Comparison of ENCODE assay signal across 8 mouse cellular contexts in the genomic region with DNA sequence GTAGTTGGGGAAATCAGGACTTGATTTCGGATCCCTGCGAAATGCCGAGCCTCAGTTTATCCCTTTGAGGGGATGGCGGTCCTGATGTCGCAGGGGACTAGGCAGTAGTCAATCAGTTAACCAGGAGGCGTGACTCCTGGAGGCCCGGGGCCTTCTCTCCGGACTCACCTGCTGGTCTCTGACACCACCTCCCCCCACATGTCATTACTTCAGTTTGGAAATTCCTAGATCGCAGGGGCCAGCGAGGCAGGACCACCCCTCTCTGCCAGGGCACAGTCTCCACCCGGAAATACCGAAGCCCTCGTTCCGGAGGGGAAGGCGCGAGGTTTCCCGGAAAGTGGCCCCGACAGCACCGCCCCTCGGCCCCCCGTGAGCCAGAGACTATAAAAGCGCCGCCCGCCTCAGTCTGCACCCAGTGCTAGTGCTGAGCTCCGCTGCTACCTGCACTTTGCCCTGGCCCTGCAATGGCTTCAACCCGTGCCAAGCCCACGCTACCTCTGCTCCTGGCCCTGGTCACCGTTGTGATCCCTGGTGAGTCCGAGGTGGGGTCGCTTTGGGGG. TPM values are rescaled to one million over a fixed set of nuclear protein-coding genes. Genes with fewer than 3 reads are reported as not detected.
DNase-seq lines count a peak whose midpoint lies in the region; ATAC-seq and TF ChIP-seq lines count a peak whose summit lies in the region.

Icam1 (plus strand) TSS at position 415 of the 560 bp plus-strand sequence.

- H3K27ac ChIP-seq in hindbrain, embryonic 12.5 days: no peak within 1 kb of the TSS
- no peak within 1 kb of the TSS for H3K27ac ChIP-seq in limb, embryonic 13.5 days
- no peak within 1 kb of the TSS for H3K27ac ChIP-seq in midbrain, embryonic 12.5 days (replicated peaks)
- no peak within 1 kb of the TSS for H3K27ac ChIP-seq in testis, adult 2 months (ENCODE audit: control insufficient read depth, insufficient read depth, low read depth, low read length)

- peaks cover 4% of the 10 kb centered on the region; the same call in 1 of the 2 replicates for H3K4me1 ChIP-seq in hindbrain, embryonic 12.5 days
- H3K4me1 ChIP-seq in limb, embryonic 13.5 days: peaks cover 14% of the 10 kb centered on the region
- peaks cover 8% of the 10 kb centered on the region for H3K4me1 ChIP-seq in midbrain, embryonic 12.5 days
- H3K4me1 ChIP-seq in testis, adult 2 months (ENCODE audit: control insufficient read depth, insufficient read depth, low read length): peaks cover 22% of the 10 kb centered on the region

- H3K27me3 ChIP-seq in hindbrain, embryonic 12.5 days: peaks cover 73% of the 10 kb centered on the region
- peaks cover 70% of the 10 kb centered on the region for H3K27me3 ChIP-seq in limb, embryonic 13.5 days
- H3K27me3 ChIP-seq in midbrain, embryonic 12.5 days: peaks cover 79% of the 10 kb centered on the region
- H3K27me3 ChIP-seq in testis, adult 2 months (ENCODE audit: control insufficient read depth, insufficient read depth, low read length): no peaks in the 10 kb centered on the region; the same call in 1 of the 2 replicates

- DNase-seq in 416B (ENCODE audit: low read depth): peak; percentile 76
- peak; percentile 80 to 85 for DNase-seq in adrenal gland, adult (ENCODE audit: inconsistent age in 2 of 2, low spot score in 1 of 2)
- DNase-seq in gastrocnemius, adult 18-20 months (ENCODE audit: low spot score): peak; percentile 47
- no peak for DNase-seq in frontal cortex, postnatal 36 days (ENCODE audit: low spot score in 2 of 2)

- TF ChIP-seq POLR2A in testis, adult 2 months (IDR thresholded peaks at IDR 0.05; ENCODE audit: control insufficient read depth, low read depth, low read length): 0 out of 2 replicates have a peak, but pooled peaks have one; percentile 20

- TF ChIP-seq CTCF in testis, adult 2 months (IDR thresholded peaks at IDR 0.05; ENCODE audit: control insufficient read depth, insufficient read depth, insufficient replicate concordance, low read depth, low read length): no peak

- H3K9ac ChIP-seq in hindbrain, embryonic 12.5 days: peak within 1 kb of the TSS; percentile 38; the same call in 1 of the 2 replicates
- H3K9ac ChIP-seq in limb, embryonic 13.5 days: peak within 1 kb of the TSS; percentile 55
- no peak within 1 kb of the TSS for H3K9ac ChIP-seq in midbrain, embryonic 12.5 days (replicated peaks)

- H3K36me3 ChIP-seq in hindbrain, embryonic 12.5 days: no peaks in the 10 kb centered on the region
- no peaks in the 10 kb centered on the region for H3K36me3 ChIP-seq in limb, embryonic 13.5 days
- no peaks in the 10 kb centered on the region for H3K36me3 ChIP-seq in midbrain, embryonic 12.5 days
- H3K36me3 ChIP-seq in testis, adult 2 months (ENCODE audit: control insufficient read depth, insufficient read depth, low read length): no peaks in the 10 kb centered on the region

- no peak for ATAC-seq in hindbrain, embryonic 12.5 days (ENCODE audit: low FRiP score)
- ATAC-seq in limb, embryonic 13.5 days (ENCODE audit: low FRiP score, low read depth): peak; percentile 46; the same call in 1 of the 2 replicates
- ATAC-seq in midbrain, embryonic 12.5 days (ENCODE audit: low FRiP score, low read depth): no peak

- H3K4me3 ChIP-seq in hindbrain, embryonic 12.5 days: peak within 1 kb of the TSS; percentile 21
- peak within 1 kb of the TSS; percentile 43 for H3K4me3 ChIP-seq in limb, embryonic 13.5 days
- H3K4me3 ChIP-seq in midbrain, embryonic 12.5 days: peak within 1 kb of the TSS; percentile 27
- peak within 1 kb of the TSS; percentile 76 for H3K4me3 ChIP-seq in testis, adult 2 months (ENCODE audit: control insufficient read depth, low read depth, low read length)

- H3K9me3 ChIP-seq in hindbrain, embryonic 12.5 days (replicated peaks): no peaks in the 10 kb centered on the region; the same call in 1 of the 2 replicates
- no peaks in the 10 kb centered on the region for H3K9me3 ChIP-seq in limb, embryonic 13.5 days
- H3K9me3 ChIP-seq in midbrain, embryonic 12.5 days: no peaks in the 10 kb centered on the region

- WGBS in hindbrain, embryonic 12.5 days: under 1% methylated on average over 30 of the region's 30 CpGs
- WGBS in limb, embryonic 13.5 days: 1% methylated on average over 30 of the region's 30 CpGs
- 1% methylated on average over 30 of the region's 30 CpGs for WGBS in midbrain, embryonic 12.5 days

- H3K4me2 ChIP-seq in hindbrain, embryonic 12.5 days (replicated peaks): peak within 1 kb of the TSS; percentile 44
- H3K4me2 ChIP-seq in limb, embryonic 13.5 days (replicated peaks): peak within 1 kb of the TSS; percentile 63
- H3K4me2 ChIP-seq in midbrain, embryonic 12.5 days (replicated peaks): peak within 1 kb of the TSS; percentile 35

RNA-seq across cellular contexts. Expression of gene Icam1, which starts in this region (rescaled TPM):
- 1 to 10 TPM; 1.6 to 3.0 TPM for total RNA-seq in gastrocnemius, adult 18-20 months (2021)
- polyA plus RNA-seq in hindbrain, embryonic 12.5 days (2016; fragmentation: Nextera tagmentation; extraction: Ambion mirVana): 5.2 and 5.5 TPM in 2 replicates
- polyA plus RNA-seq in limb, embryonic 13.5 days (2015; fragmentation: Nextera tagmentation; extraction: Ambion mirVana): 12.3 and 13.9 TPM in 2 replicates
- polyA plus RNA-seq in midbrain, embryonic 12.5 days (2016; fragmentation: Nextera tagmentation; extraction: Ambion mirVana): 3.5 and 5.0 TPM in 2 replicates
- 1.8 TPM in 2 replicates for polyA plus RNA-seq in testis, adult 2 months (2012; rRNA removed)

Comparison
In these comparisons a context has a peak if more than half of its experiments do, and no peak if none do; other contexts are left out.
1. DNase-seq: peak in 416B (single experiment), adrenal gland, adult (2 of 2) and gastrocnemius, adult 18-20 months (single experiment); none in frontal cortex, postnatal 36 days (0 of 2).
2. H3K4me3 ChIP-seq: peak in every context shown above with its lines; median percentile 76 in testis, adult 2 months; 43 in limb, embryonic 13.5 days; 27 in midbrain, embryonic 12.5 days; 21 in hindbrain, embryonic 12.5 days.
3. Peak in every context shown above with its lines, with median percentiles within 50 percentile points of each other: H3K4me2 ChIP-seq.